Comparison of ENCODE assay signal across 8 mouse cellular contexts in the genomic region with DNA sequence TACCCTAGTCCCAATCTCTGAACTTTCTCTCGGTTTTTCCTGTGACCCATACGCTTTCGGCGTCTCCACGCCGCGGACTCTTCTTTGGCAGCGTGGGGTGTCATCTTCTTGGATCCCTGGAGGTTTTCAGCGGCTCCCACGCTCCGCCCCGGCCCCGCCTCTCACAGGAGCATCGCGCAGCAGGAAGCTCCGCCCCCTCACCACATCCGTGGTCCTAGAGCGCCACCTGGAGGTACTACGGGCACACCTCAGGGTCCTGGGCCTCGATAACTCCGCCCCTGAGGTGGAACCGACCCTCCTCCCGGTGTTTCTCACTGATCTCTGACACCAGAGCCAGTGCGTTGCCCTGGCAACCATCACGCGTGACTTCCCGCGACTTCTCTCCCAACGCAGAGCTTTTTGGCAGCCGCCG. TPM values are rescaled to one million over a fixed set of nuclear protein-coding genes. Genes with fewer than 3 reads are reported as not detected.
DNase-seq lines count a peak whose midpoint lies in the region; ATAC-seq and TF ChIP-seq lines count a peak whose summit lies in the region.

No protein-coding gene starts in this region.

- H3K27ac ChIP-seq in MEL (ENCODE audit: control insufficient read depth, low read depth, low read length) = no peak overlapping the region
- H3K27ac ChIP-seq in cerebellum, adult 2 months (ENCODE audit: insufficient read depth, low read length) = 0 out of 2 replicates have a peak overlapping the region, but pooled peaks have one; percentile 5
- peak overlapping the region; percentile 79 for H3K27ac ChIP-seq in hindbrain, embryonic 10.5 days
- H3K27ac ChIP-seq in lung, postnatal 0 days (ENCODE audit: low read length) = peak overlapping the region; percentile 32; the same call in 1 of the 2 replicates

- peak overlapping the region; percentile 34; the same call in 1 of the 2 replicates for H3K9ac ChIP-seq in MEL (ENCODE audit: control insufficient read depth, low read depth, low read length, poor library complexity, severe bottlenecking)
- H3K9ac ChIP-seq in lung, postnatal 0 days (replicated peaks; ENCODE audit: low read depth) = no peak overlapping the region

- no peaks in the 10 kb centered on the region for H3K79me2 ChIP-seq in MEL (ENCODE audit: control insufficient read depth, insufficient read depth, low read length, poor library complexity)

- no peaks in the 10 kb centered on the region for H3K36me3 ChIP-seq in MEL (ENCODE audit: control insufficient read depth in 1 of 2, insufficient read depth in 2 of 2, low read length in 2 of 2)
- no peaks in the 10 kb centered on the region for H3K36me3 ChIP-seq in hindbrain, embryonic 10.5 days
- H3K36me3 ChIP-seq in lung, postnatal 0 days (ENCODE audit: insufficient read depth, low read length) = no peaks in the 10 kb centered on the region

- H3K4me2 ChIP-seq in lung, postnatal 0 days (replicated peaks; ENCODE audit: low read depth, low read length) = peak overlapping the region; percentile 54

- no peaks in the 10 kb centered on the region for H3K9me3 ChIP-seq in MEL (replicated peaks; ENCODE audit: insufficient read depth, low read length)
- no peaks in the 10 kb centered on the region for H3K9me3 ChIP-seq in hindbrain, embryonic 10.5 days
- no peaks in the 10 kb centered on the region for H3K9me3 ChIP-seq in lung, postnatal 0 days (ENCODE audit: low read length)

- WGBS in cerebellum, adult 2 months = under 1% methylated on average over 31 of the region's 31 CpGs
- WGBS in hindbrain, embryonic 10.5 days = 0% methylated on average over 31 of the region's 31 CpGs
- WGBS in lung, postnatal 0 days = under 1% methylated on average over 31 of the region's 31 CpGs

- DNase-seq in MEL (ENCODE audit: low read depth, low spot score) = peak; percentile 96
- DNase-seq in cerebellum, adult 2 months = peak; percentile 93 to 98
- peak; percentile 96 for DNase-seq in forelimb bud, embryonic 11.5 days (ENCODE audit: low read depth, low spot score)
- peak; percentile 97 for DNase-seq in hindbrain, embryonic 10.5 days (ENCODE audit: low spot score)
- peak; percentile 90 for DNase-seq in layer of hippocampus, adult 9-11 months
- peak; percentile 95 for DNase-seq in lung, postnatal 0 days (ENCODE audit: low spot score)
- DNase-seq in ovary, postnatal 14 days (ENCODE audit: low spot score) = peak; percentile 98
- DNase-seq in thymus, postnatal 14 days = peak; percentile 96

- H3K27me3 ChIP-seq in MEL (ENCODE audit: control insufficient read depth in 1 of 2, insufficient read depth in 2 of 2, low read length in 2 of 2) = no peaks in the 10 kb centered on the region; a peak in 1 of 4 replicates
- H3K27me3 ChIP-seq in cerebellum, adult 2 months (ENCODE audit: control insufficient read depth, insufficient read depth, low read length) = no peaks in the 10 kb centered on the region
- H3K27me3 ChIP-seq in hindbrain, embryonic 10.5 days (ENCODE audit: insufficient read depth, poor library complexity, severe bottlenecking) = no peaks in the 10 kb centered on the region
- no peaks in the 10 kb centered on the region for H3K27me3 ChIP-seq in lung, postnatal 0 days (replicated peaks; ENCODE audit: insufficient read depth, low read length)

- TF ChIP-seq POLR2A in MEL (IDR thresholded peaks at IDR 0.05; ENCODE audit: control insufficient read depth in 1 of 2, insufficient read depth in 1 of 2, low read depth in 1 of 2, low read length in 2 of 2, poor library complexity in 1 of 2) = no peak
- TF ChIP-seq POLR2A in cerebellum, adult 2 months (IDR thresholded peaks at IDR 0.05; ENCODE audit: borderline replicate concordance, insufficient read depth, low read length) = 0 out of 2 replicates have a peak, but pooled peaks have one; percentile 26

- TF ChIP-seq EP300 in MEL (IDR thresholded peaks at IDR 0.05; ENCODE audit: low read depth in 1 of 2, low read length in 2 of 2) = peak in 1 of 2 experiments; percentile 13; a peak in 1 of 4 replicates
- no peak for TF ChIP-seq EP300 in lung, postnatal 0 days (IDR thresholded peaks at IDR 0.05)

- peaks cover 0 to 10% of the 10 kb centered on the region in 2 experiments; a peak in 1 of 4 replicates for H3K4me1 ChIP-seq in MEL (ENCODE audit: control insufficient read depth in 1 of 2, insufficient read depth in 2 of 2, low read length in 2 of 2)
- H3K4me1 ChIP-seq in cerebellum, adult 2 months (ENCODE audit: control insufficient read depth, insufficient read depth, low read length) = peaks cover 14% of the 10 kb centered on the region
- H3K4me1 ChIP-seq in hindbrain, embryonic 10.5 days (replicated peaks) = peaks cover 44% of the 10 kb centered on the region
- H3K4me1 ChIP-seq in lung, postnatal 0 days (ENCODE audit: insufficient read depth, low read depth, low read length) = peaks cover 5% of the 10 kb centered on the region; the same call in 1 of the 2 replicates

- no peak; the same call in none of the 2 replicates for TF ChIP-seq RAD21 in MEL (IDR thresholded peaks at IDR 0.05; ENCODE audit: low read depth, low read length)

- ATAC-seq in lung, postnatal 0 days = peak; percentile 90

- peak; percentile 76 to 100 (median 100) for TF ChIP-seq CTCF in MEL (IDR thresholded peaks at IDR 0.05 in 2 of 3, conservative IDR thresholded peaks at IDR 0.05 in 1 of 3; ENCODE audit: control insufficient read depth in 1 of 3, insufficient read depth in 1 of 3, low read depth in 2 of 3, low read length in 3 of 3, poor library complexity in 1 of 3, severe bottlenecking in 1 of 3)
- peak; percentile 96 for TF ChIP-seq CTCF in cerebellum, adult 2 months (IDR thresholded peaks at IDR 0.05; ENCODE audit: borderline replicate concordance, insufficient read depth, low read depth, low read length)
- peak; percentile 98 for TF ChIP-seq CTCF in lung, postnatal 0 days (IDR thresholded peaks at IDR 0.05)

- peak overlapping the region; percentile 56 to 64 for H3K4me3 ChIP-seq in MEL (ENCODE audit: control insufficient read depth in 1 of 2, insufficient read depth in 1 of 2, low read depth in 2 of 2, low read length in 2 of 2)
- peak overlapping the region; percentile 78 for H3K4me3 ChIP-seq in cerebellum, adult 2 months (replicated peaks; ENCODE audit: insufficient read depth, low read depth, low read length)
- H3K4me3 ChIP-seq in hindbrain, embryonic 10.5 days = peak overlapping the region; percentile 57
- H3K4me3 ChIP-seq in lung, postnatal 0 days (ENCODE audit: low read depth, low read length) = peak overlapping the region; percentile 27

TF ChIP-seq in MEL, 35 proteins besides CTCF, POLR2A, EP300 and RAD21 (continues in another document):
- TF ChIP-seq MAZ (IDR thresholded peaks at IDR 0.05; ENCODE audit: low read depth, low read length) (peak; percentile 72; the same call in 1 of the 2 replicates), ETS1 (IDR thresholded peaks at IDR 0.05; ENCODE audit: low read depth, low read length) (0 out of 2 replicates have a peak, but pooled peaks have one; percentile 9), GATA1 (IDR thresholded peaks at IDR 0.05; ENCODE audit: low read depth, low read length) (no peak), JUND (IDR thresholded peaks at IDR 0.05; ENCODE audit: low read depth, low read length) (no peak), MYC (IDR thresholded peaks at IDR 0.05; ENCODE audit: low read depth, low read length) (0 out of 2 replicates have a peak, but pooled peaks have one; percentile 71), UBTF (IDR thresholded peaks at IDR 0.05; ENCODE audit: borderline replicate concordance, insufficient read depth, low read depth, low read length) (no peak), MEF2A (IDR thresholded peaks at IDR 0.05; ENCODE audit: extremely low read depth, insufficient replicate concordance, low read depth, low read length, poor library complexity, severe bottlenecking) (no peak), E2F4 (IDR thresholded peaks at IDR 0.05; ENCODE audit: borderline replicate concordance, low read depth, low read length) (no peak), SIN3A (IDR thresholded peaks at IDR 0.05; ENCODE audit: low read length) (peak; percentile 92), CHD2 (IDR thresholded peaks at IDR 0.05; ENCODE audit: low read length) (no peak), ZMIZ1 (IDR thresholded peaks at IDR 0.05; ENCODE audit: low read depth, low read length) (no peak), MAFK (IDR thresholded peaks at IDR 0.05; ENCODE audit: borderline replicate concordance, low read depth, low read length) (no peak), MXI1 (IDR thresholded peaks at IDR 0.05; ENCODE audit: low read depth, low read length) (peak; percentile 89), POLR2AphosphoS2 (IDR thresholded peaks at IDR 0.05; ENCODE audit: low read length) (no peak), ZKSCAN1 (IDR thresholded peaks at IDR 0.05; ENCODE audit: low read depth, low read length) (no peak), TCF12 (IDR thresholded peaks at IDR 0.05; ENCODE audit: low read depth, low read length) (0 out of 2 replicates have a peak, but pooled peaks have one; percentile 25), ZNF384 (IDR thresholded peaks at IDR 0.05; ENCODE audit: low read depth, low read length) (peak; percentile 63), ELF1 (IDR thresholded peaks at IDR 0.05; ENCODE audit: low read depth, low read length) (peak; percentile 72)

RNA-seq across cellular contexts. Expression of gene Copz2, which starts 12.2 kb away (rescaled TPM):
- 0.95 and 2.1 TPM in 2 replicates for total RNA-seq in MEL (2012; rRNA removed)
- polyA plus RNA-seq in MEL (2012; ENCODE audit: insufficient read depth in 1 of 2, insufficient read length in 2 of 2, low read depth in 1 of 2, low replicate concordance in 2 of 2, missing spikeins in 1 of 2) = 1 to 10 TPM in 1 of 2 experiments, not detected in 1; 6.3 TPM
- polyA plus RNA-seq in cerebellum, adult 2 months (2012; rRNA removed) = 9.5 and 10.9 TPM in 2 replicates
- 42.9 and 44.2 TPM in 2 replicates for polyA plus RNA-seq in hindbrain, embryonic 10.5 days (2016; fragmentation: Nextera tagmentation; extraction: Ambion mirVana)
- 105 and 110 TPM in 2 replicates for polyA plus RNA-seq in lung, postnatal 0 days (2015; fragmentation: Nextera tagmentation; extraction: Ambion mirVana)

RNA-seq across cellular contexts. Expression of gene Nfe2l1, which starts 32.1 kb away (rescaled TPM):
- 44.8 and 47.0 TPM in 2 replicates for total RNA-seq in MEL (2012; rRNA removed)
- 10 to 100 TPM; 37.5 to 66.5 TPM for polyA plus RNA-seq in MEL (2012; ENCODE audit: insufficient read depth in 1 of 2, insufficient read length in 2 of 2, low read depth in 1 of 2, low replicate concordance in 2 of 2, missing spikeins in 1 of 2)
- polyA plus RNA-seq in cerebellum, adult 2 months (2012; rRNA removed) = 183 and 215 TPM in 2 replicates
- 65.7 and 71.8 TPM in 2 replicates for polyA plus RNA-seq in hindbrain, embryonic 10.5 days (2016; fragmentation: Nextera tagmentation; extraction: Ambion mirVana)
- 51.8 and 54.5 TPM in 2 replicates for polyA plus RNA-seq in lung, postnatal 0 days (2015; fragmentation: Nextera tagmentation; extraction: Ambion mirVana)

RNA-seq across cellular contexts. Expression of gene Cdk5rap3, which starts 54.4 kb away (rescaled TPM):
- 45.2 and 48.9 TPM in 2 replicates for total RNA-seq in MEL (2012; rRNA removed)
- 10 to 100 TPM in 1 of 2 experiments, not detected in 1; 55.4 TPM for polyA plus RNA-seq in MEL (2012; ENCODE audit: insufficient read depth in 1 of 2, insufficient read length in 2 of 2, low read depth in 1 of 2, low replicate concordance in 2 of 2, missing spikeins in 1 of 2)
- polyA plus RNA-seq in cerebellum, adult 2 months (2012; rRNA removed) = 40.7 and 41.2 TPM in 2 replicates
- polyA plus RNA-seq in hindbrain, embryonic 10.5 days (2016; fragmentation: Nextera tagmentation; extraction: Ambion mirVana) = 112 and 124 TPM in 2 replicates
- 46.4 and 48.0 TPM in 2 replicates for polyA plus RNA-seq in lung, postnatal 0 days (2015; fragmentation: Nextera tagmentation; extraction: Ambion mirVana)

Comparison
In these comparisons a context has a peak if more than half of its experiments do, and no peak if none do; other contexts are left out.
1. H3K4me3 ChIP-seq: peak in every context shown above with its lines; median percentile 78 in cerebellum, adult 2 months; 60 in MEL; 57 in hindbrain, embryonic 10.5 days; 27 in lung, postnatal 0 days.